Mouse (Mus musculus) lung, embryonic 15.5 days (tissue): ENCODE measurements at regions not wholly inside any gene's neighbourhood (a gene's known extent, or its start where the extent isn't known, plus 50 kb on each side); places are given as distances from the start of the nearest gene placed in this dataset.

Experiments used
- ATAC-seq: fragments of 200-750 bp; cut with Nextera tagmentation; 2 replicates; pipeline ENCODE4 v1.8.0; 2017; ENCODE audit warnings: moderate number of reproducible peaks, borderline replicate concordance; ENCODE audit not compliant: low FRiP score, low TSS enrichment; ENCODE audit errors: extremely low read depth
- H3K27ac ChIP-seq: fragments of 300-500 bp; sonication (generic); 2 replicates; pipeline ENCODE4 v1.5.1; 2015; ENCODE audit warnings: moderate library complexity, mild to moderate bottlenecking, inconsistent platforms
- H3K27me3 ChIP-seq: fragments of 300-500 bp; sonication (generic); 2 replicates; pipeline ENCODE4 v1.6.1; 2015; ENCODE audit warnings: inconsistent platforms
- H3K36me3 ChIP-seq: fragments of 300-500 bp; sonication (generic); 2 replicates; pipeline ENCODE4 v1.6.1; 2015; ENCODE audit warnings: inconsistent platforms
- H3K4me1 ChIP-seq: fragments of 300-500 bp; sonication (generic); 2 replicates; pipeline ENCODE4 v1.6.1; 2015; ENCODE audit warnings: inconsistent platforms
- H3K4me2 ChIP-seq: fragments of 300-500 bp; sonication (generic); 2 replicates; pipeline ENCODE4 v1.6.1; 2015; ENCODE audit warnings: inconsistent platforms, mild to moderate bottlenecking, moderate library complexity
- H3K4me3 ChIP-seq: fragments of 300-500 bp; sonication (generic); 2 replicates; pipeline ENCODE4 v1.5.1; 2015; ENCODE audit warnings: mild to moderate bottlenecking, inconsistent platforms
- H3K9ac ChIP-seq: fragments of 300-500 bp; sonication (generic); 2 replicates; pipeline ENCODE4 v1.6.1; 2015; ENCODE audit warnings: inconsistent platforms
- H3K9me3 ChIP-seq: fragments of 300-500 bp; sonication (generic); 2 replicates; pipeline ENCODE4 v1.6.1; 2016; ENCODE audit warnings: inconsistent platforms
- WGBS: fragments of 180-500 bp; shearing (Covaris S2); methylation state at CpG from one replicate; pipeline ENCODE4 v1.1.7; 2015; 5-methylcytosine and 5-hydroxymethylcytosine counted together

DNA sequence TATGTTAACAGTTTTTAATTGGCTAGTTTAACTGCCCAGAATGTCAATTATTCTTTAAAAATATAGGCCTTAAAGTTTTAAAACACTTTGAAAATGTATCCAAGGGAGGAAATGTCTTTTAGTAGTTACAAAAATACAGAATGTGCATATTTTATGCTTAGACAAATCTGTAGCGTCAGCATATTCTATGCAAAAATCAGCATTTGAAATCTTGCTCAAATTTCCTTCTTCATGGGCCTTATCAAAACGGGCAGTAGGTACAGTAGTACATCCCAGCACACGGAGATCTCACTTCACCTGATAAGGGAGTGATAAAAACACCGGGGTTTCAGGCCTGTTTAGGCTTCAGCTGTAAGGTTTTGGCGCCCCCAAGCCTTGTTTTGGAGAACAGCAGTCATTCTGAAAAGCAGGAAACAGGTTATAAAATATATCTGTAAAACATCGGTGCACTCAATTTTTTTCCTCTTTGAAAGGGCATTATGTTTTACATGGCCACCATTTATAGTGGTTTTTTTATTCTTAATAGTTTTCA is 435.7 kb upstream of the Adgrl4 start:
- no peaks in the 10 kb centered on the region for H3K9me3 ChIP-seq
- no peaks in the 10 kb centered on the region for H3K4me1 ChIP-seq
- no peak overlapping the region for H3K4me2 ChIP-seq
- no peak for ATAC-seq
- no peaks in the 10 kb centered on the region for H3K36me3 ChIP-seq
- no peak overlapping the region for H3K27ac ChIP-seq
- no peak overlapping the region for H3K9ac ChIP-seq
- H3K27me3 ChIP-seq = no peaks in the 10 kb centered on the region
- 22% methylated on average over 6 of the region's 6 CpGs for WGBS
- no peak overlapping the region for H3K4me3 ChIP-seq

DNA sequence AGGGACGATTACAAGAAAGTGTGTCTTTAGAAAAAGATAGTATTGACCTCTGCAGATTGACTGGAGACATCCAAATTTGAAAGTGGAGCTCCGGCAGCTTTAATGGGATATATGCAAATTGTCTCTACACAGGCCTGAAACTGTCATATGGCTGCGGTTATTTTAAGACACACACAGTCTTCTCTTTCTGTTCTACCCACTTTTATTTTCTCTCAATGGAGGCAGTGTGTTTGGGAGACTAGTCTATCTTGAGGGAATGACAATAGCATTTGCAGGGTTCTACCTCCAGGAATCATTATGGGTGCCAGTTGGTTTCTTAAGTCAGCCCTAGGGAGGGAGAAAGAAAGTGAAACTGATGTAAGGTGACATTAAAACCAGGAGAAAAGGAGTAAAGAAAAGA is 434.2 kb upstream of the Adgrl4 start:
- Histone ChIP-seq H3K4me1 (no peaks in the 10 kb centered on the region), H3K27me3 (no peaks in the 10 kb centered on the region), H3K9ac (no peak overlapping the region), H3K4me2 (no peak overlapping the region), H3K4me3 (no peak overlapping the region), H3K9me3 (no peaks in the 10 kb centered on the region), H3K27ac (no peak overlapping the region), H3K36me3 (no peaks in the 10 kb centered on the region)
- no peak for ATAC-seq
- 81% methylated on average over 3 of the region's 3 CpGs for WGBS

DNA sequence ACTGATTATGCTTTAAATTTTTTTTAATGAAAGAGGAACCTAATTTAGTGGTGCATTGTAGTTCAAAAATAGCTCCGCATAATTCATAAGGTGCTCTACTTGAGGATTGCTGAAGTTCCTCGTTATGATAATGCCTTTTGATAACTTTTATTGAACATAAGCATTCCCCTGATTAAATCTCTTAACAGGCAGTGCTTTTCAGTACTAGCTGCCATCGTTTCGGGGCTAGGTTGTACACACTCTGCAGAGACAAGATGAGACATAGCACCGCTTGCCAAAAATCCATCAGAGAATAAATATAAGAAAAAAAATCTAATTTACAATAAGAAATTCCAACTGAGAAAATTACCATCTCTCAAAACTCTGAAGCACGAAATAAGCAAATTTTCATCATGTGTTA is 433.7 kb upstream of the Adgrl4 start:
- H3K36me3 ChIP-seq = no peaks in the 10 kb centered on the region
- WGBS = 73% methylated on average over 6 of the region's 6 CpGs
- H3K27ac ChIP-seq = no peak overlapping the region
- H3K9ac ChIP-seq = no peak overlapping the region
- no peaks in the 10 kb centered on the region for H3K27me3 ChIP-seq
- no peak overlapping the region for H3K4me2 ChIP-seq
- H3K9me3 ChIP-seq = no peaks in the 10 kb centered on the region
- ATAC-seq = no peak
- no peak overlapping the region for H3K4me3 ChIP-seq
- no peaks in the 10 kb centered on the region for H3K4me1 ChIP-seq

DNA sequence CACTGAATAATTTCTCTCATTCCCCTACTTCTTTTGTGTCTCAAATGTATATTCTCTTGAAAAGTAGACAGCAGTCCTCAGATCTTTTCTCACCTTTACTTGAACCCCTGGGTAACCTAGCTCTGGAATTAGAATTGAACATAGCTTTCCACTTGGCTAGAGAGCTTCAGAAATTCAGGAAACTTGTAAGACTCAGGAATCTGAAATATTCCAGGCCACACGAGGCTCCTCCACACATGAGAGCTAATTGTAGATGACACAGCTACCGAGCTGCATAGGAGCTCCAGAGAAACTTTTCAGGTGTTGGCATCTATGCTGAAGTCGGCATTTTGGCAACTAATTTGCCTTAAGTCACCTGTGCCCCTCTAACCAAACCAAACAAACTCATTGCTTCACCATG is 417.7 kb upstream of the Adgrl4 start:
- Histone ChIP-seq H3K4me2 (no peak overlapping the region), H3K4me1 (no peaks in the 10 kb centered on the region), H3K9me3 (no peaks in the 10 kb centered on the region), H3K4me3 (no peak overlapping the region), H3K27ac (no peak overlapping the region), H3K36me3 (no peaks in the 10 kb centered on the region), H3K27me3 (no peaks in the 10 kb centered on the region), H3K9ac (no peak overlapping the region)
- no peak for ATAC-seq
- 52% methylated on average over 3 of the region's 3 CpGs for WGBS

DNA sequence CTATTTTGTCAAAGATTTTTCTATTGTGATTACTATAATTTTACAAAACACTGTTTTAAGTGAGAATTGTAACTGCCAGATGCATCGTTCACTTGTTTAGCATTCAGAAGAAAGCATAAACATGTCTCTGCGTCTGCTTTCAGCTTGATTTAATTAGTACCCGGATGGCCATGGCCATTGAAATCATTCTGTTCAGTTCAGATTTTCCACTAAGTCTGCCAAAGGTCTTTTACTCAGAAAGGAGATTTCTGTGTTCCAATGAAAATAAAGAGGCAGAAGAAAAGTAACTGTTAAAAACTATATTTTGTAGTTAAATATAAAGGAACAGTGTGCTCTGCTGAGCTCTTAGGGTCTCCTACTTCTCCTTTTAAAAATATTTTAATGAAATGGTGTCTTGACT is 380.2 kb upstream of the Adgrl4 start:
- Histone ChIP-seq H3K4me1 (no peaks in the 10 kb centered on the region), H3K27ac (no peak overlapping the region), H3K9me3 (no peaks in the 10 kb centered on the region), H3K27me3 (no peaks in the 10 kb centered on the region), H3K36me3 (no peaks in the 10 kb centered on the region), H3K4me2 (no peak overlapping the region), H3K9ac (no peak overlapping the region), H3K4me3 (no peak overlapping the region)
- ATAC-seq = no peak
- 63% methylated on average over 3 of the region's 3 CpGs for WGBS

DNA sequence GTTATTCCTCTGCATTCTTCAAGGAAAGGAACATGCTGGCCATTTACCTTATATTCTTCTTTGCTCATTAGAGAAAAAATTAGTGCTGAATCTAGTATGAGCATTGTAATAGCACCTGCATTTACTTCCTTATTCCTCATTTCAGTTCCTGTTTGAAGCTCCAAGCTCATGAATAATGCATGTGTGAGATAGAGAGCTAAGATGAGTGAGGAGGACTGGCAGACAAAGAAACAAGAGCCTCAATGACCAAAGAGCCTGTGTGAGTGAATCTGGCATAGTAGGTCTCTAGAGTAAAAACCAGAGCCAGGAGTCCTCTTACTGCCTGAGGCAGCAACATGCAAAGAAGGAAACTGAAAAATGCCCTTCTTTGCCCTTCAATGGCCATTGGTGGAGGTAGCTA is 365.4 kb upstream of the Adgrl4 start:
- Histone ChIP-seq H3K4me1 (no peaks in the 10 kb centered on the region), H3K36me3 (no peaks in the 10 kb centered on the region), H3K9me3 (no peaks in the 10 kb centered on the region), H3K9ac (no peak overlapping the region), H3K4me2 (no peak overlapping the region), H3K27ac (no peak overlapping the region), H3K27me3 (no peaks in the 10 kb centered on the region), H3K4me3 (no peak overlapping the region)
- ATAC-seq = no peak

DNA sequence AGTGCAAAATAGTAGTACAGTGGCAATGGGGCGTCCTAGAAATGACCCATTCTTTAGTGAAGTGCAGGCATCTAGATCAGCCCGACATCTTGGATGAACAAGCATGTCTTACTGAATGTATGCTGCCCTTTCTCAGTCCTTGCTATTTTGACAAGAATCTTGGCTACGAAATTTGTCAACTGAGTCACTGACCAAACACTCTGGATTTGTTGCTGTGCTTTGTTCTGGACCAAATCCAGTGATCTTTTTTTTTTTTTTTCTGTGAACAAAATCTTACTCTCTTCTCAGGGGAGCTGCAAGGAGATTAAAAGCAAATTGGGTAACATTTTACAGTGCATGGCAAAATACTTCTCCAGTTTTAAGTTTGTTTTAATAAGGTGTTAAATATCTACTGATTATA is 320.9 kb upstream of the Adgrl4 start:
- no peak overlapping the region for H3K4me2 ChIP-seq
- no peaks in the 10 kb centered on the region for H3K27me3 ChIP-seq
- H3K4me3 ChIP-seq = no peak overlapping the region
- H3K27ac ChIP-seq = no peak overlapping the region
- WGBS = 69% methylated on average over 3 of the region's 3 CpGs
- no peaks in the 10 kb centered on the region for H3K9me3 ChIP-seq
- no peaks in the 10 kb centered on the region for H3K36me3 ChIP-seq
- H3K4me1 ChIP-seq = no peaks in the 10 kb centered on the region
- ATAC-seq = no peak
- H3K9ac ChIP-seq = no peak overlapping the region

DNA sequence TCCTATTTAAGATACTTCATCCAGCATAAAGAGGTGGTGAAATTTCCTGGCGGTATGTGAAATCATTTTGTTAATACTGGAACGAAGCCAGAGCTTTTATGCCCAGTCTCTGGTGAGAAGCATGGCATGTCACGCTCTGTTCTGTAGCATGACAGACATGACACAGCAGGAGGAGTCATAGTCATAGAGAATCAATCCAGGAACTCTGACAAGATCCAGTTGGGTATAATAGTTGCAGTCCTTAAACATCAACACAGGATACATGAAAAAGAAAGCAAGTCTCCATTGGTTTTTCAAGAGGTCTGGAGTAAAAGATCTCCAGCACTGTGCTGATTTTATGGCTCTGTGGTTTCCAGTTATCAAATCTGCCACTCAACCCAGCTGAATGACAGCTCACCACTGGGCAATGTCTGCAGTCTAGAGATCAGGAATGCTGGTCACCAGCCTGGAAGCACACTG is 320.1 kb upstream of the Adgrl4 start:
- Histone ChIP-seq H3K9ac (no peak overlapping the region), H3K9me3 (no peaks in the 10 kb centered on the region), H3K4me3 (no peak overlapping the region), H3K36me3 (no peaks in the 10 kb centered on the region), H3K27me3 (no peaks in the 10 kb centered on the region), H3K4me1 (no peaks in the 10 kb centered on the region), H3K27ac (no peak overlapping the region), H3K4me2 (no peak overlapping the region)
- no peak for ATAC-seq
- 58% methylated on average over 3 of the region's 3 CpGs for WGBS

DNA sequence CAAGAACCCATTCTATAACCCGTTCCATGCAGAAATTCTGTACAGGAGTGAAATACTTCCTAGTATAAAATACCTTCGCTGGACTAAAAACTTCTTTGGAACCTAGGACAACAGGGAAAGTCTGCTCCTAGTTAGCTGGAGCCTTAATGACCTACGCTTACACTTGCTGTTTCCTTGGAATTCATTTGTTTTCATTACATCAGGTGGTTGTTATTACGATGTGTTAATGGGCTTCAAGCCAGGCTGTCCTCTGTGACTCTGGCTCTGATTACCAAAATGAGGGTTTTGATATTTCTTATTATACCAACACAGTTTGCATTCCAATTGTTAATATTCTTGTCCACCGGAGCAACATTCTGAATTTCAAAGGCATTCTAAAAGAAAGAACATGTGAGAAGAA is 313.6 kb upstream of the Adgrl4 start:
- WGBS = 75% methylated on average over 5 of the region's 5 CpGs
- Histone ChIP-seq H3K9me3 (no peaks in the 10 kb centered on the region), H3K27me3 (no peaks in the 10 kb centered on the region), H3K4me3 (no peak overlapping the region), H3K9ac (no peak overlapping the region), H3K4me2 (no peak overlapping the region), H3K36me3 (no peaks in the 10 kb centered on the region), H3K27ac (no peak overlapping the region), H3K4me1 (no peaks in the 10 kb centered on the region)
- ATAC-seq = no peak

DNA sequence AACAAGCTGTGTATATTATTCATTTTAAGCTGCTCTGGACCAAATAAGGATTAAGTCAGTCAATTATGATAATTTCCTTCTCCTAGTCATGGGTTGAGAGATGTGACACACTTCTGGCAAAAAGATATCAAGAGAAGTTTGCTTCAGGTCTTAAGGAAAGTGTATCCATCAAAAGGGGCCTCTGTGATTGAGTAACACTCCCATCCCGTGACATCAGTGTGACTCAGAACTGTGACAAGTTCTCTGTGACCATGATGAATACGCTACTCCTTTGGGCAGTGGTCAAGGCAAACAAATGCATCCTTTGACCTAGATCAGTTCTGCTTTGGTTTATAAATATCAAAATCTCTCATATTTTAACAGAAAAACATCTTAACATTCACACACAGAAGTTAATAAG is 290.8 kb upstream of the Adgrl4 start:
- H3K4me3 ChIP-seq = no peak overlapping the region
- no peak overlapping the region for H3K4me2 ChIP-seq
- 71% methylated on average over 2 of the region's 2 CpGs for WGBS
- H3K9ac ChIP-seq = no peak overlapping the region
- no peaks in the 10 kb centered on the region for H3K36me3 ChIP-seq
- ATAC-seq = no peak
- H3K27me3 ChIP-seq = no peaks in the 10 kb centered on the region
- no peaks in the 10 kb centered on the region for H3K9me3 ChIP-seq
- no peaks in the 10 kb centered on the region for H3K4me1 ChIP-seq
- H3K27ac ChIP-seq = no peak overlapping the region

DNA sequence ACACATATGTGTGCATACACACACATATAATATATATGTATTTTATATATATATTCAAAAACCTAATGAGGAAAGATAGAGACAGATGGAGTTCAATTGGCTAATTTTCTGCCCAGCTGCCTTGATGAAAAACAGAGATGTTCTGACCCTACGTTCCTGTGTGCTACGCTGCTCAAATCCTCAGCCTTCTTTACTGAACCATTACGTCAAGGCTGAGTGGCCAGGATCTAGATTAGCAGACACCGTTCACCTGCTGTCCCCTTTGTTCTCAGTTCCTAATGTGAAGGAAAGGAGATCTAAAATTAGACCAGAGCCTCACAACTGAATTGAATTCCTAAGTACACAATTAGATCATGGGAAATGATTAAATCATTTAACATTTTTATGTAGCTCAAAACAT is 284.3 kb upstream of the Adgrl4 start:
- Histone ChIP-seq H3K4me1 (no peaks in the 10 kb centered on the region), H3K4me3 (no peak overlapping the region), H3K27me3 (no peaks in the 10 kb centered on the region), H3K4me2 (no peak overlapping the region), H3K9ac (no peak overlapping the region), H3K27ac (no peak overlapping the region), H3K9me3 (no peaks in the 10 kb centered on the region), H3K36me3 (no peaks in the 10 kb centered on the region)
- 44% methylated on average over 4 of the region's 4 CpGs for WGBS
- ATAC-seq = no peak

DNA sequence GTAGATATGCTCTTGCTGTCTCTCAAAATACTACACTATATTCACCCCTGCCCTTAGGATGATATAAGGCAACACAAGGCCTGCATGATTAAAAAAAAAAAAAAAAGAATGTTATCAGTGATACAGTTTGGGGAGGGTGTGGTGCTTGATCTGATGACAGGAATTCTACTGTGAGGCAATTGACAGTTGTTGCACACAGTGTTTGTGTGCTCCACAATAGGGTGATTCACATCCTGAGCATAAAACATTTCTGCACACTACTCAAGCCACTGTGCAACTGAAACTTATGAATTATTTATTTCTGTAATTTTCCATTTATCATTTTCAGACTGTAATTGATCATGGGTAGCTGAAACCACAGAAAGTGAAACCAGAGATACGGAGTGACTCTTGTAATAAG is 277.2 kb upstream of the Adgrl4 start:
- Histone ChIP-seq H3K27me3 (no peaks in the 10 kb centered on the region), H3K9ac (no peak overlapping the region), H3K9me3 (no peaks in the 10 kb centered on the region), H3K4me3 (no peak overlapping the region), H3K36me3 (no peaks in the 10 kb centered on the region), H3K4me2 (no peak overlapping the region), H3K4me1 (no peaks in the 10 kb centered on the region), H3K27ac (no peak overlapping the region)
- no peak for ATAC-seq
- WGBS = 78% methylated on average over 1 of the region's 1 CpGs

DNA sequence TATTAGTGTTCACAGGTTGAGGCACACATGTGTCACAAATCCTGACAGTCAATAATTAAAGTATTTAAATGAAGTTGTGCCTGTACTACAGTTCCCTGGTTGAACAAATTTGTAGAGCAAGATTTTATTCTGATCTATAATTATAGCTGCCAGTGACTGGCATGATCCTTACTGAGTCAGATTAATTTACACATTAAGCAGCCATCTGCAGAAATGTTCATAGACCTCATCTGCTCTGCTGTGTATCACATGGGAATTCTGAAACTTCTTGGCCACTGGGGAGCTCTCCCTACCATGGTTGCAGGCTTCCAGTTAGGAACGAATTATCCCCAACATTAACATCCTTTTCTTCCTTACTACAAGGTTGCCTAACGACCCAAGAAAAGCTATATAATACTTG is 255.6 kb upstream of the Adgrl4 start:
- Histone ChIP-seq H3K4me1 (no peaks in the 10 kb centered on the region), H3K4me3 (no peak overlapping the region), H3K27ac (no peak overlapping the region), H3K36me3 (no peaks in the 10 kb centered on the region), H3K9ac (no peak overlapping the region), H3K9me3 (no peaks in the 10 kb centered on the region), H3K4me2 (no peak overlapping the region), H3K27me3 (no peaks in the 10 kb centered on the region)
- ATAC-seq = no peak
- 52% methylated on average over 2 of the region's 2 CpGs for WGBS
